Mouse (Mus musculus): ENCODE results near the gene Slc25a42.

Gene Slc25a42

DNA sequence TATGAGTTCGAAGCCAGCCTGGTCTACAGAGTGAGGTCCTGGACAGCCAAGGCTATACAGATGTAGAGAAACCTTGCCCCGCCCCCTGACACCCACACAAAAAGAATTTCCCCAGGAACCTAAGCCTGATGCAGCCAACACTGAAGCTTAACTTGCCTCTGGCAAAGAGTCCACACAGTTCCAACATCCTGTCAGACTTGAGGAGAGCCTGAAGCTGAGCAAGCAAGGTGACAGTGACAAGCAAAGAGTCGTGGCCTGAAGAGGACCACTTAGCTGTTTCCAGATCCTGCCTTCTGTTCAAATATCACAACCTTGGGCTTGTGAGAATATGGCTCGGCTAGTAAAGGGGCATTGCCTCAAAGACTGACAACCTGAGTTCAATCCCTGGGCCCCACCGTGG, 3.0 kb upstream of the Slc25a42 start:
- no peak for DNase-seq (ENCODE audit: low read depth)

DNA sequence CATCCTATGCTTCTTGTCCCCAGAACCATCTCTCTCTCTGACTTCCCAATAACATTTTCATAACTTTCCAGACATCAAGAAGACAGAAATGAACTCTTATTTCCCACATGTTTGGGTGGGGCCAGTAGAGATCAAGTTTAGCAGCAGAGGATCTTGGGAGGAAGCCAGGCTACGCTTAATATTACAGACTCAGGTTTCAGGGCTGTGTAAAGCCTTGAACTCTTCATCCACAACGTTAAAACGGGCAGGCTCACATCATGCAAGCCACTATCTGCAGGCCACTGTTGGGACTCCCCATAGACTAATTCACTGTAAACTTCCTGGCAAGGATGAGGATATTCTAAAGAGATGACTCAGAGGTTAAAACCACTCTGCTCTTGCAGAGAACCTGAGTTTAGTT, 2.3 kb upstream of the Slc25a42 start:
- DNase-seq (ENCODE audit: low read depth), result no peak

DNA sequence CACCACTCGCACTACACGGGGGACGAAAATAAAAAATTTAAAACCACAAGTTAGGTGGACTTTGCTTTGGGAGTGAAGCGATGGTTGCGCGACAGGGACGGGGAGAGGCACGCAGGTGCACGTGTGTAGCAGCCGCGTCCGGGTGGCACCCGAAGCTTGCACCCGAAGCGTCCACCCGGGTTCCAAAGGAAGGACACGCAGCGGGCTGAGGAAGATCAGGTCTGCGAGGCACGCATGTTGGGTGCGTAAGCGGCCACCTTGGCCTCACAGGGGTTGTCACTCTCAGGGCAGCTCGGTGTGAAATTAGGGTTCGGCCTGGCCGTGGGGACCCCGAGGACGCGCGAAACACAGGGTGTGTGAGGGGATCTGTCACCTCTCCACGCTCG, 386 bp downstream of the Slc25a42 start:
- DNase-seq (ENCODE audit: low read depth), result no peak

DNA sequence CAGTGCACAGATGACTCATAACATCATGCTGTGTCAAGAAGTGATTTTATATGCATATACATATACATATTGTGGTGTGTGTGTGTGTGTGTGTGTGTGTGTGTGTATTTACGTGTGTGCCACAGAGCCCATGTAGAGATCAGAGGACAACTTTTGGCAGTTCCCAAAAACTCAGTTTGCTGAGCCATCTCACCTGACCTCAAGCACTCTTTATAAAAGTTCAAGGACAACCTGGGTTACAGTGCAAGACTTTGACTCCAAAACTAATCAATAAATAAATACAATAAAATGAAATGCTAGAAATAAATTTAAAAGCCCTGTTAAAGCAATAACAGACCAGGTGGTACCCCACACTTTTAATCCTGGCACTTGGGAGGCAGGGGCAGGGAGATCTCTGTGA, 830 bp downstream of the Slc25a42 start:
- no peak for DNase-seq (ENCODE audit: low read depth)

DNA sequence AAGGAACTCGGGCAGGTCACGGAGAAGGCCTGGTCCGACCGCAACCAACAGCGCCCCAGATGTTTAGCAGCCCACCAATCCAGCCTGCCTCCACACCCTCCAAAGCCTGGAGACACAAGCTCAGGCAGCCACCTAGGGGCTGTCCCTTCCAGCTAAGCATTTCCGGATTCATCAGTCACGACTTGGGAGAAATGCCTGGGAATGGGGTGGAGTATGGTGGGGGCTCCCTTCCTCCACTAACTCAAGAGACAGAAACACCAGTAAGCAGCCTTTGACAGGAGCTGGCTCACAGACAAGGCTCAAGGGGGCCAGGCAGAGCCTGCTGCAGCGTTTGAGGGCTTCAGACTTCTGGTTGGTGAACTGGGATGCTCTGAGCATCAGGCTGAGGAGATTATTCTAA, 1.6 kb downstream of the Slc25a42 start:
- no peak for DNase-seq (ENCODE audit: low read depth)

DNA sequence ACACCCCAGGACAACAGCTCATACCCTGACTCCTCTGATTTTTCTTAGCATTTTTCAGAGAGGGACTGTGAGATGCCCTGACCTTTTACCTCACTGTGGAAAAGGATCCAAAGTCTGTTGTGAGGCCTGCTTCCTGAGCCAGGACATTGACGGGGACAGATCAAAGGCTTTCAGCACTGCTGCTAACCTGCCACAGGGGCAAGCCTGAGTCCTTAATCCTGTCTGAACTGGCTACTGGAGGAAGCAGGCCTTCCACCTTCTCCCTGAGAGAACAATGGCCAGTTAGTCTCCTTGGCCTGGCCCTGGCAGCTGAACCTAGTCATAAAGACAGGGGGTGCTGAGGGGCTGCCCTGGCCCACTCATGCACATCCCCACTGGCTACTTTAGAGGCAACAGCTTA, 4.0 kb downstream of the Slc25a42 start:
- DNase-seq (ENCODE audit: low read depth), result no peak

DNA sequence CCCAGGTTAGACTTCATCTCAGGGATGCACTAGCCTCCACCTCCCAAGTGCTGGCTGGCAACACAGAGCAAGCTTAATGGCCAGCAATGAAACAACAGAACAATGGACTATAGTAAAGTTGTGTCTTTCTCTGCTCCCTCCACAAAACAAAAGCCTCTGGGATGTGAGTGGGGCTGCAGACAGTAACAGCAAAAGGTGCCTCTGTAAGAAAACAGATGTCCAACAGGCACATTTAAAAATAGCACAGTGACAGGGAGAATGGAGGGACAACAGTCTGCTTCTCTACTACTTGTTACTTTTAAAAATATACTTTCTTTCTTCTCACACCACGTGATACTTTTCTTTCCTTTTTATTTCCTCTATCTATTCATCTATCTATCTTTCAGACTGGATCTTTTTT, 7.3 kb downstream of the Slc25a42 start:
- DNase-seq (ENCODE audit: low read depth), result no peak

DNA sequence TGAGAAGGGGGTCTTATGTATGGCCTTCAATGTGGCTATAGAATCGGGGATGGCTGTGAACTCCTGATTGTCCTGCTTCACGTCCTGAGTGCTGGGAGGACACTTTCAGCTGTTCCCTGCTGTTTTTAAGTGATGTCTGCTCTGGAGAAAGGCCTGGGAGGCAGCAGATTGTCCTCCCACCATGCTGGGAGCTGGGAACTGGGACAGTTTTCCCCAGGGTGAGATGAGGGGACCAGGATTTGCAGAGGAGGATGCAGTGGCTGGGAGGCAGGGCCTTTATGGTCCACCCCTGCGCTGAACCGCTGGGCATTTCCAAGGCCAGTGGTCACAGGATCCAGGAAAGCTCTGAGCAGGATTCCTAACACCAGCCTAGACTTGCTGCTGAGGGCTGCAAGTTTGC, 9.0 kb downstream of the Slc25a42 start:
- no peak for DNase-seq (ENCODE audit: low read depth)

DNA sequence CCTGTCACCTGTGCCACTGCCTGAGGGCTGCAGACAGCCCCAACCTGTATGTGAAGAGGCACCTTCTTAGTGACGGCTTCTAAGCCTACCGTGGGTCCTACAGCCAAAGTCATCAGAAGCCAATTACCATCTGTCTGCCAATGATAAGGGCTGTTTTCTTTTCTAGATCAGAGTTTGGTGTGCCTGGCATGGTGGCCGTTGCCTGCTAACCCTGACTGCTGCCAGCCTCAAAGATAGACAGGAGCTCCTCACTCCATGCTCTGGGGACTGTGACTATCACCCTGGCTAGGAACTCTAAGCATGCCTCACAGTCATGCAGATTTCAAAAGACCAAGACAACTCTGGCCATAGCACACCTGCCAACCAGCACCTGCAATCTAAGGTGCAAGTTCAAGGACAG, 10.7 kb downstream of the Slc25a42 start:
- DNase-seq (ENCODE audit: low read depth), result peak; percentile 76

DNA sequence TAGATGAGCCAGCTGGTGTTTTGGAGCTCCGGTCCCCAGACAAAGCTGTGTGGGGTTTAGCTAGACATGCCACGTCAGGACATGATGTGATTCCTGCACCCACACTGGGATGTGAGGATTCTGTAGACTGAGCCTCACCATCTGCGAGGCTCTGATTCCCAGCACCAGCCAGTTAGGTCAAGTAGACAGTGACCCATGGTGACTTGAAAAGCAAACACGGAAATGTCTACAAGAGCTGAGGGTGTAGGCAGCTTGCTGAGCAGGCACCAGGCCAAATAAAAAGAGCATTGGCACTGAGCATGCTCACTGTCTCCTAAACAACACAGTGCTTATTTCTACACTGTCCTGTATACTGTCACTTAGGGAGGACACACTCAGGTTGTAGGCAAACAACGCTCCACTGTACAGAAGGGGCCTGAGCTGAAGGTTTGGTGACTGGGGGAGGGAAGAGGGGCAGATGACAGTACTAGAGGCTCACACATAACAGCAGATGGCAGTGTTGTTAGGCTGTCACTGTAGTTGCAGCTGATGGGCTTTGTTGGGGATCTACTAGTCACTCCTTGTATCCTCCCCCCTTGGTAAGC, 11.9 kb downstream of the Slc25a42 start:
- DNase-seq (ENCODE audit: low read depth), result peak; percentile 45

DNA sequence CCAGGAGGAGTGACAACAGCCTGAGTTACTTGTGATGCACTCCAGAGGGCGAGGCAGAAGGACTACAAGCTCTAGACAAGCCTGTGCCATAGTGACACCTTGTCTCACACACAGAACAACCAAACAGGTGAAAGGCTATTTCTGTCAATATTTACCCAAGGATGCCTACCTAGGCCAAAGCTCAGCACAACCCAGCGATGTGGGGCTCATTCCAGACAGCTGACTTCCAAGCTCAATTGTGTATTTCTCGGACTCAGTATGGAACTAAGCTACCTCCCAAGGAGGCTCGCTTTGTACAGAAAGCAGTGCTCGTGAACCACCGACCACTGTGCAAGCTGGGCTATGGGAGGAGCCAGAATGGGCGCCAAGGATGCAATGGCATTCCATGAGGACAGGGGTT, 14.5 kb downstream of the Slc25a42 start:
- DNase-seq (ENCODE audit: low read depth), result no peak

DNA sequence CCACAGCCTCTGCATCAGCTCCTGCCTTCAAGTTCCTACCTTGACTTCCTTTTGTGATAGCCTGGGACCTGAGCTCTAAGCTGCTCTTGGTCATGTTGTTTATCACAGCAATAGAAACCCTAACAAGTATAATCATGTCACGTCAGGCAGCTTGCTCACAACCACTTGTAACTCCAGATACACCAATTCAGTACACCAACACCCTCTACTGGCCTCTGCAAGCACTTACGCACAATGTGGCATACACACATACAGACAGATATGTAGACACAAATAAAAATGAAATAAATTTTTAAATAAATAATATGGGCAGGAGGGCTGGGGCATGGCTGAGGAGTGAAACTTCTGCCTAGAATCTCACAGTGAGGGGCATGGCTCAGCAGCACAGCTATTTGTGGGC, 16.3 kb downstream of the Slc25a42 start:
- no peak for DNase-seq (ENCODE audit: low read depth)

DNA sequence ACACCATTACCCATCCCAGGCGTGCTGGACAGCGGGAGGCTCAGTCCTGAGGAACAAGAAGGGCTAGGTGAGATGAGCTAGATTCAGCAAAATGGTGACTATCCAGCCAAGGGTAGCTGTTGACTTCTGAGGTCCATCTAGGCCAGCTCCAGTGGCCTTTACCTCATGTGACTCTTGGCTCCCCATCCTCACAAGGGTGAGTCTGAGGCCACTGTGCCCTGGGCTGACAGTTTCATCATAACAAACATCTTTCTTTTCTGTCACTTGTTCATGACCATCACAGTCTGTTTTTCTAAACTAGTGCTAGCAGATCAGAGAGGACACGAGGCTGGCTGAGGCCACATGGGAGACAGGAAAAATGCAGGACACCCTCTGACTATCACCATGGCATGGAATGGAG, 17.9 kb downstream of the Slc25a42 start:
- DNase-seq (ENCODE audit: low read depth), result no peak

DNA sequence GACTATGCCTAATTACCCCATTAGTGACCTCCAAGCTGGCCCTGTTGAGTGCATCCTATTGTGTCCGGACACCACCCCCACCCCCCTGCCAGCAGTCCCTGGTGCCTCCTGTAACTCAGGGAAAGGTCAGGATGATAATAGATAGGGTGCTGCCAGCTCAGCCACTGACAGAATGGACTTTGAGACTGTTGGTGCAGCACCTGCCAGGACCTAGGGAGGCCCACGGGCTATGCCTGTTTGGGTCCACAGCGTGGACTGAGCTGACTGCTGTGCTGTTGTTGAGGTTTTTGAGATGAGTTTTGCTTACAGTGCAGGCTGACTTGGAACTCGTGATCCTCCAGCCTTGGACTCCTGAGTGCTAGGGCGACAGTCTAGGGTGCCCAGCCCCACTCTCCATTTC, 18.9 kb downstream of the Slc25a42 start:
- DNase-seq (ENCODE audit: low read depth), result no peak

DNA sequence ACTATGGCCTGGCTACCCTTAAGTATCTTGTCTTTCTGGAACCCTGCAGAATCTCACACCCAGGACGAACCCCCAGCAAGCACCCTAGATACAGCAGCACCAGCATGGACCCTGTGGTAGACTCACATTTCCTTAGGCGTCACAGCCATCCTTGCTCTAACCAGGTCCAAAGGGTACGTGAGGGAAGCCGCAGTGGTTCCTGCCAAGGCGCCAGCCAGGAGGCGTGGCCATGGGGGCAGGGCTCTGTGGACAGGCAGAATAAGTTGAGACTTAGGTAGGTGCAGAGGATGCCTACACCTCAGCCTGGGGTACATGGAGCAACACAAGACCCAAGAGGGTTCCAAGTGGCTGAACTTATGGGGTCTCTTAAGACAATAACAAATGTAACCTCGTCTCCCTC, 23.4 kb downstream of the Slc25a42 start:
- DNase-seq (ENCODE audit: low read depth), result no peak

DNA sequence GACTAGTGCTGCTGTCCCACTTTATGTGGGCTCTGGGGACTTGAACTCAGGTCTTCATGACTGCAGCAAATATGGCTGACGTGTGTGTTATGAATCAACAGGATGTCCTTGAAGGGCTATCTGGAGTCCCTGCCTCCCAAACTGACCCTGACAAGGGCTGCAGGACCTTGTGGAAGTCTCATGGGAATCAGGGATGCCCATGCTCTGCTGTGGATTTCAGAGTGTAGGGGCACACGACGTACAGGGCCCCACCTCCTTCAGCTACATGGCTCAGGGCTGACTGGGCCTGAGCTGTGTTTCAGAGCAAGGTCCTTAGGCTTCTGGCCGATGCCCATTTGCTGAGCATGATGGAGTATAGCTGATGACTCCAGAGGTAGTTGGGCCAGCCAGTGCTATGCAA, 28.9 kb downstream of the Slc25a42 start:
- no peak for DNase-seq (ENCODE audit: low read depth)

DNA sequence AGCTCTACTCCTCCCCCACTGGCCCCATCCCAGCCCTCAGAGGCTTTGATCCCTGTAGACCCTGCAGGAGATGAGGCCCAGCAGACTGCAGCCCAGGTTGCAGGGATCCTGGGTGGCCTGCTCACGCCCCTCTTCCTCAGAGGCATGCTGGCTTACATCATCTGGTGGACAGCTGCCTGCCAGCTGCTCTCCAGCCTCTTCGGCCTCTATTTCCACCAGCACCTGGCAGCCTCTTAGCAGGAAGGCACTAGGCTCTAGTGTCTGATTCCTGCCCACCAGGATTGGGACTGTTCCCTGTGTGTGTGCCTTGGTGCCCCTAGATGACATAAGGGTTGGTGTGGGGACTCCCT, 30.2 kb downstream of the Slc25a42 start:
- no peak for DNase-seq (ENCODE audit: low read depth)

DNA sequence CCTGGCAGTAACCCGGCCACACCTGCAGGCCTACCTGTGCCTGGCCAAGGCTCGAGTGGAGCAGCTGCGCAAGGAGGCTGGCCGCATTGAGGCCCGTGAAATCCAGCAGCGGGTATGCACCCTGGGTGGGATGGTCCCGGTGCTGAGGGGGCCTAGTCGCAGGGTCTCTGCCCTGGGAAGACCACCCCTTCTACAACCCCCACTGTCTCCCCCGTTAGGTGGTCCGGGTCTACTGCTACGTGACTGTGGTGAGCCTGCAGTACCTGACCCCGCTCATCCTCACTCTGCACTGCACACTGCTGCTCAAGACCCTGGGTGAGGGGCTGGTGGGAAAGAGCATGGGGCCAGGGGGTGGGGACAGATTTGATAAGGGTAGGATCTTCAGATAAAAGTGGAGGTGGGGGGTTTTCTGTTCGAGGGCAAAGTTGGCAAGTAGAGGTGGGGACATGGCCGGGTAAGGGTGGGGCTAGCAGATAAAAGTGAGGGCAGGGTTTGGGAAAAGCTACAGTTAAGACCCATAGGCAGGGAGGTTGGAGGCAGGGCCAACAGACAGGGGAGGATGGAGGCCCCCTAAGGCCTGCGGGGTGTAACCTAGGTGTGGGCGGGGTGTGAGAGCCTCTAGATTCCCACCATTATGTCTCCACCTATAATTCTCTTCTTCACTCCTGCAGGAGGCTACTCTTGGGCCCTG, 30.7 kb downstream of the Slc25a42 start:
- peak; percentile 54 for DNase-seq (ENCODE audit: low read depth)

DNA sequence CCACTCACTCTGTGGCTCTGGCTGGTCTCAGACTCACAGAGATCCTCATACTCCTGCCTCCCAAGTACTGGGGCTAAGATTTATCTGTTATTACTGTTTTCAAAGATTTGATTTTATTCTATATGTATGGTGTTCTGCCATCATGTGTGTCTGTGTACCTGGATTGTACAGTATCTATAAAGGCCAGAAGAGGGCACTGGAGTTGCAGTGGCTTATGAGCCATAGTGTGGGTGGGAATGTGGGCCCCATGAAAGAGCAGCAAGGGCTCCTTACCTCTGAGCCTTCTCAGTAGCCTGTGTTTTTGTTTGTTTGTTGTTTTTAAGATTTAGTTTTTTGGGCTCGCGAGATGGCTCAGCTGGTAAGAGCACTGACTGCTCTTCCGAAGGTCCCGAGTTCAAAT, 33.0 kb downstream of the Slc25a42 start:
- DNase-seq (ENCODE audit: low read depth), result no peak

DNA sequence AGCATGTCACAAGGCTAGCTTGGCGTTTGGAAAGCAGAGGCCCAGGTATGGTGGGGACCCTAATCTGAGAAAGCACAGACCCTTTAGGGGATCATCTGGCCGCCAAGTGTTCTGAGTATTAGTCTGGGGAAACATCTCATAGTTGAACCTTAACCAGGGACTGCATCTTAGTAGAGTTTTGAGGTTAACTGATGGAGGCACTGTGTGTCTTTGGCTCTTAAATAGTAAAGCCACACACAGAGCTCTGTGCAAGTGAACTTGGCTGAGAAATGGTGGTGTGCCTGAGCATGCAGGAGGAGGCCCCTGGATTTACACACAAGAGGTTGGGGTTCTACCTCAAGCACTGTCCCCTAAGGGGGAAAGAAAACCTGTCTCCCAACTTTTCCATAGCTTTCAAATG, 33.9 kb downstream of the Slc25a42 start:
- no peak for DNase-seq (ENCODE audit: low read depth)

DNA sequence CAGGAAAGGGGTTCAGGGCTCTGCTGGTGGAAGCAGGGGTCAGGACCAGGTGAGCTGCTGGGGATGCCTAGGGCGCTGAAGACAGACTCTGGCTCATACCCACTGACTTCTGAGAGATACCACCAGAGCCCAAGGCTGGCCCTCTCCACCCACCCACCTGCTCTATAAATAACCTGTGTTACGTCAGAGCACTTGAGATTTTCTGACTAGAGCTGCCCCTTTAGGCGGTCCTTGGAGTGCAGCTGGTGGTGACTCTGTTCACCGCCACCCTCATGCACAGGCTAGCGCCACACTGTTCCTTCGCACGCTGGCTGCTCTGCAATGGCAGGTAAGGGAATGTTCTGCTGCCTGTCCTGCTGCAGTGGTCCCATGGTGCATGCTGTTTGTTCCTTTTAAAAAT, 38.0 kb downstream of the Slc25a42 start:
- no peak for DNase-seq (ENCODE audit: low read depth)

DNA sequence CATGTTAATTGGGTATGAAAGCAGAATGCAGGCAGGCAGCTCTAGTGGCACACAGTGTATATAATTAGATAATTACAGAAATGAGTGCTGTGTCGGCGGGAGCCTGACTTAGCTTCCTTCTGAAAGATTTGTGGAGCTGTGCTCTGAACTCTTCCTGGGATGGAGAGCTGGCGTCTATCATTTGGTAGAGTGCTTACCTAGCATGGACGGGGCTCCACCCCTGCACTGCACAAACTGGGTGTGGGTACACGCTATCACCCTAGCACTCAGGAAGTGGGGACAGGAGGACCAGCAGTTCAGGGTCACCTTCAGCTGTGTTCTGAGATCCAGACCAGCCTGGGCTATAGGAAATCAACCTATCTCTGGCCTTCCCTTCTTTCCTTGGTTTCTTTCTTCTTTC, 38.8 kb downstream of the Slc25a42 start:
- no peak for DNase-seq (ENCODE audit: low read depth)

DNA sequence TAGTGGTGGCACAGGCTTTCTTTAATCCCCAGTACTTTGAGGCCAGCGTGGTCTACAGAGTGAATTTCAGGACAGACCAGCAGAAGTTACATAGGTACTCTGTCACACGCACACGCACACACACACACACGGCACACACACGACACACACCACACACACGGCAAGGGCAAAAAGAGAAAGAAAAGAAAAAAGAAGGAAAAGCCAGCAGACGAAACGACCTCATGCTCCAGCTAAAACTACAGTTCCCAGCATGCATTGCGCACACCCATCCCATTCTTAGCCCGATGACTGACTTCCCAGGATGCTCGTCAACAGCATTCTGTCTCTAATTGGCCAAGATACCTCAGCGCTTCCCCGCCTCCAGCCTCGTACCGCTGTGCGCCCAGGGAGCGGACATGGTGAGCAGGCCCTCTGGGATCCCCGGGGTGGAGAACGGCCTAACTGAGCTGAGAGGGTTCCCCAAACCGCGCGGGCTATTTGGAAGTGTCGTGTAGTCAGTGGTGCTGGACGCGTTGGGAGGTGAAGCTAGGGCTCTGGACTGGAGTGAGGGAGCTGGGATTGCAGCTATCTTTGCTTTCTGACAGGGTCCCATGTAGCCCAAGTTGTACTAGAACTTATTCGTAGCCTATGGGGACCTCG, 39.9 kb downstream of the Slc25a42 start, which contains the start of gene Tmem161a:
Gene Tmem161a, plus strand, starts transcription at position 314 of the 639 bp plus-strand sequence.
- peak; percentile 97 for DNase-seq (ENCODE audit: low read depth)

DNA sequence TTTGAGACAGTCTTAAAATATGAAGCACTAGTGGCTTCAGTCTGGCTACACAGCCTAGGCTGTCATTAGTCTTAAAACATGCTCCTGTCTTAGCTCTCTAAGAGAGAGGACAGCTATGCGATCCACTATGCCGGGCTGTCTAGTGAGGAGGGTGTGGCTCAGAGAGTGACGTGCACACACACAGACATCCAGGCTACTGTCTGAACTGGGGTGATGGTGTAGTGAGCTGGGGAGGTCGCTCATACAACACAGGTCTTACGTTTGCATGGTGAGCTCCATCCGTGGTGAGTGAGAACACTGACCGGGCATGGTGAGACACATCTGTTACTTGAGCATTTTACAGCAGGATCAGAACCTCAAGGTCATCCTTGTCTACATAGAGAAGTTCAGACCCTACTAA, 40.9 kb downstream of the Slc25a42 start:
- no peak for DNase-seq (ENCODE audit: low read depth)
